Mouse (Mus musculus): ENCODE measurements at regions not wholly inside any gene's neighbourhood (a gene's known extent, or its start where the extent isn't known, plus 50 kb on each side); places are given as distances from the start of the nearest gene placed in this dataset.

DNA sequence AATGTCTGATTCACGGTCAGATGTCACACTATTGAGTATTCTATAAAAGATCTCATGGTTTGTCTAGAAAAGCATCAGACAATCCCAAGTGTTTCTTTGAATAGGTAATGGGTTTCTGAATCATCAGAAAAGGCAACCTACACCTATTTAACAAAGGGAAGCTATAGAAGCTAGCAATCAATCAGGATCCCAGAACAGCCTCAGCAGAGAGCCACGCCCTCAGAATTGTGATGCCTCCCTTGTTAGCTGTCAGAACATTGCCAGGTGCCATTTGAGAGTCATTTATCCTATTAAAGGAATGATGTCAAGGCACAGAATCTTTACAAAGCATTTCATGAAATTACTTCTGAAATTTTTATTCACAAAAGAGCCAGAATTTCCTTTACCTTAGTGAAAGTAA, 542.7 kb downstream of the Kctd12 start:
- H3K27ac ChIP-seq (ENCODE audit: low read depth, low read length), result no peak overlapping the region
- no peaks in the 10 kb centered on the region for H3K36me3 ChIP-seq (ENCODE audit: control insufficient read depth, insufficient read depth, low read length)
- H3K4me3 ChIP-seq (ENCODE audit: low read depth, low read length), result no peak overlapping the region
- WGBS, result 82% methylated on average over 2 of the region's 2 CpGs
- no peak for DNase-seq (ENCODE audit: low spot score)
- no peak overlapping the region for H3K9ac ChIP-seq (ENCODE audit: low read length)
- H3K27me3 ChIP-seq (ENCODE audit: control insufficient read depth, insufficient read depth, low read length), result no peaks in the 10 kb centered on the region
- H3K4me2 ChIP-seq (ENCODE audit: low read depth, low read length, severe bottlenecking), result no peak overlapping the region
- no peaks in the 10 kb centered on the region for H3K9me3 ChIP-seq (ENCODE audit: control insufficient read depth, low read length)
- H3K4me1 ChIP-seq (replicated peaks; ENCODE audit: control insufficient read depth, insufficient read depth, low read length), result no peaks in the 10 kb centered on the region
- ATAC-seq (replicated peaks; ENCODE audit: low FRiP score), result no peak

DNA sequence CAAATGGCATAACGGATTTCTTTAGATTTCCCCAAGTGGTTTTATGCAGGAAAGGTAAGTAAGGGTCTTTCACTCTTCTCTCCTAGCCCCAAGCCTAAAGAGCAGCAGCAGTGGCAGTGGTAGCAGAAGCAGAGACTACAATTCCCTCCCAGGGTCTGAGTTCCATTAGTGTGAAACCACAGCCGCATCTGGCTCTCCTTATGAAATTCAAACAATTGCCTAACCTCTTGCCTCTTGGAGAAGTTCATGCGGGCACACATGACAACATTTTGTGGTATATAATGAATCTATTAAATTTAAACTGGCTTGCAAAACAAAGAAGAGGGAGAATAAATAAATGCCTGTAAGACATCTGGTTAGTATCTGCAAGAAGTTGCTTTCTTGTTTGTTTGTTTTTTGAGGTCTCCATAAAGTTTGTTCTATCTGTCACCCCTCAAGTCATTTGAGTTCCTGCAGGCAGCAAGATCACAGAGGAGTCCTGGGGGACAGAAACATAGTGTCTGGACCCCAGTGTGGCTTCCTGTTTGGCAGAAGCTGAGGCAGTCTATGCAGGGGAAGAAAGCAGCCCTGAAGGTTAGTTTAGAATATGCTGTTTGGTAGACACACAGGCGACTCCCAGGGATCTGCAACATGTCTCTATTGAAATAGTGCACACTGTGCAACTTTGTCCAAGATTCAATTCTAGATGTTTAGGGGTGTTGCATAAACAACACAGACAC, 578.9 kb downstream of the Kctd12 start:
- Histone ChIP-seq H3K4me1 (replicated peaks; ENCODE audit: control insufficient read depth, insufficient read depth, low read length) (no peaks in the 10 kb centered on the region), H3K4me3 (ENCODE audit: low read depth, low read length) (no peak overlapping the region), H3K27ac (ENCODE audit: low read depth, low read length) (no peak overlapping the region), H3K36me3 (ENCODE audit: control insufficient read depth, insufficient read depth, low read length) (no peaks in the 10 kb centered on the region), H3K4me2 (ENCODE audit: low read depth, low read length, severe bottlenecking) (no peak overlapping the region), H3K9ac (ENCODE audit: low read length) (no peak overlapping the region), H3K9me3 (ENCODE audit: control insufficient read depth, low read length) (no peaks in the 10 kb centered on the region), H3K27me3 (ENCODE audit: control insufficient read depth, insufficient read depth, low read length) (no peaks in the 10 kb centered on the region)
- ATAC-seq (replicated peaks; ENCODE audit: low FRiP score) (no peak), DNase-seq (ENCODE audit: low spot score) (no peak)
- WGBS, result 70% methylated on average over 4 of the region's 4 CpGs

DNA sequence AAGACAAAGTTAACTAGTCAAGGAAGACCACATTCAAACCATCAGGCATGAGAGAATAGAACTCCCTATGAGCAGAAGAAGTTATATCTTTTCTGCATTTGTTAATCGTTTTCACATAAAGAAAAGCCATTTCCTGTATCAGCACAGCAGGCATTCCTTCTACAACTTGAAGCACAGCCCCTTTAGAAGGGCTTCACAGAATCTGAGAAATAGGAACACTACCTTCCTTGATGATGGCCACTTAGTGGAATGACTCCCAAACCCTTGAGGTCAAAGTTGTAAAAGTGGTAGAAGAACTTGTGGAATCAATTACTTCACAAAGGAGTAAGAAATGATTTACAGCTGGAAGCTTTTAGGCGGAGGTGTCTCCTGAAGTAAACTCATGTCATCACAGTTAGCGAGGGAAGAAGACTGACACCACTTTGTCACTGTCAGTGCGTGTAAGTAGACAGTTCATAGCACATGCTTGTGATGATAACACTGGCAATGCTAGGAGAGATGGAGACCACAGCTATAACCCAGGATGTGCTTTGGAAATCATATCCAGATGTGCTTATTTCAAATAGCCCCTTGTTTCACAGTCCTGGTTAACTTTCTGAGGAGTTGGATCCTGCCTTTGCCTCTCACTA, 580.3 kb downstream of the Kctd12 start:
- H3K27ac ChIP-seq (ENCODE audit: low read depth, low read length), result no peak overlapping the region
- H3K9ac ChIP-seq (ENCODE audit: low read length), result no peak overlapping the region
- H3K4me3 ChIP-seq (ENCODE audit: low read depth, low read length), result no peak overlapping the region
- no peaks in the 10 kb centered on the region for H3K4me1 ChIP-seq (replicated peaks; ENCODE audit: control insufficient read depth, insufficient read depth, low read length)
- H3K27me3 ChIP-seq (ENCODE audit: control insufficient read depth, insufficient read depth, low read length), result no peaks in the 10 kb centered on the region
- 79% methylated on average over 4 of the region's 4 CpGs for WGBS
- ATAC-seq (replicated peaks; ENCODE audit: low FRiP score), result no peak
- H3K4me2 ChIP-seq (ENCODE audit: low read depth, low read length, severe bottlenecking), result no peak overlapping the region
- H3K9me3 ChIP-seq (ENCODE audit: control insufficient read depth, low read length), result no peaks in the 10 kb centered on the region
- no peaks in the 10 kb centered on the region for H3K36me3 ChIP-seq (ENCODE audit: control insufficient read depth, insufficient read depth, low read length)
- DNase-seq (ENCODE audit: low spot score), result no peak

DNA sequence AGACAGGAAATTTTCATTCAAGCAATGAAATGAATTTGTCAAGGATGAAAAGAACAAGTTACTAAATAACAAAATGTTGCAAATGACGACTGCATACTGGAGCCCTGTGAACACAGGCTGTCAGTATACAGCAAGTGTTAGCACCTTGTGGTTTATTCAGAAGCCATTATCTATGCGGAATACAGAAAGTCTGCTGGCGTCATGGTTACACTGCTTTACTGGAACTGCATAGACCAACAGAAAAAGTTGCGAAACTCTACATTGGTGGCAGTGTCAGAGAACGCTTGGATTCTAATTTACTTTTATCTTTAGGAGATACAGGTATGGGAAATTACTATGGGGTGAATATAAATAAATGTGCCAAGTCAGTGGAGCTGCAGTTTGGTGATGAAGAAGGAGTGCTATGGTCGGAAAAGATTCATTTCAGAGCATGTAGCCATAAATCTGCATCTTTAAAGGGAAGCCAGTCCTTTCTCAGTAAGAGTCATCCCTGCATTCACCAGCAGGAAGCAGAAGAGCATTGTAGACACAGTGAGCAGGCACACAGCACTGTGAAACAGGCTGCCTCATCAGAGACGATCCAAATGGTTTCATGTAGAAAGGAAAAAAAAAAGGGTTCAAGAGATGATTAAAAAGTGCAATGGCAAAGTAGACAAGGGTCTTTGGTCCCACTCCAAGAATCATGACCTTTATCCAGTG, 586.3 kb downstream of the Kctd12 start:
- Histone ChIP-seq H3K36me3 (ENCODE audit: control insufficient read depth, insufficient read depth, low read length) (no peaks in the 10 kb centered on the region), H3K27ac (ENCODE audit: low read depth, low read length) (no peak overlapping the region), H3K9me3 (ENCODE audit: control insufficient read depth, low read length) (no peaks in the 10 kb centered on the region), H3K9ac (ENCODE audit: low read length) (no peak overlapping the region), H3K4me2 (ENCODE audit: low read depth, low read length, severe bottlenecking) (no peak overlapping the region), H3K4me3 (ENCODE audit: low read depth, low read length) (no peak overlapping the region), H3K4me1 (replicated peaks; ENCODE audit: control insufficient read depth, insufficient read depth, low read length) (no peaks in the 10 kb centered on the region), H3K27me3 (ENCODE audit: control insufficient read depth, insufficient read depth, low read length) (no peaks in the 10 kb centered on the region)
- ATAC-seq (replicated peaks; ENCODE audit: low FRiP score), result no peak
- DNase-seq (ENCODE audit: low spot score), result no peak
- 86% methylated on average over 7 of the region's 7 CpGs for WGBS

DNA sequence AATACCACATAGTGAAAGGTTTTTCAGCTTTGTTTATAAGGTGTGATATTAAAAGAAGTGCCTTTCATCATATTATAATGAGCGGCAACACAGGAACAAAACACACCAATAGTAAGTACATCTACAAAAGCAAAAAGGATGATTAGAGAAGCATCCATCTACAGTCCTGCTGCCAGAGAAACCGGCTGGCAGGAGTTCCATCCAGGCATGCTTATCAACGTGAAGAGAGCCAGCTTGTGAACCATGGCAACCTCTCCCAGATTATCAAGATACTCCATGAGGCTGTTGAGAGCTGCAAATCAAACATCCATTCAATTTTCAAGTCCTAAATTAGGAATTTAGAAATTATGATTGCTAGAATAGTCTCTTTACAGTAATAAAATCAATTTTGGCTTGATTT, 590.1 kb downstream of the Kctd12 start:
- no peaks in the 10 kb centered on the region for H3K36me3 ChIP-seq (ENCODE audit: control insufficient read depth, insufficient read depth, low read length)
- ATAC-seq (replicated peaks; ENCODE audit: low FRiP score) (no peak), DNase-seq (ENCODE audit: low spot score) (no peak)
- H3K9me3 ChIP-seq (ENCODE audit: control insufficient read depth, low read length), result no peaks in the 10 kb centered on the region
- H3K27me3 ChIP-seq (ENCODE audit: control insufficient read depth, insufficient read depth, low read length), result no peaks in the 10 kb centered on the region
- no peak overlapping the region for H3K27ac ChIP-seq (ENCODE audit: low read depth, low read length)
- whole genome bisulfite sequencing, result 79% methylated on average over 3 of the region's 3 CpGs
- H3K4me1 ChIP-seq (replicated peaks; ENCODE audit: control insufficient read depth, insufficient read depth, low read length), result no peaks in the 10 kb centered on the region
- no peak overlapping the region for H3K4me2 ChIP-seq (ENCODE audit: low read depth, low read length, severe bottlenecking)
- H3K4me3 ChIP-seq (ENCODE audit: low read depth, low read length), result no peak overlapping the region
- no peak overlapping the region for H3K9ac ChIP-seq (ENCODE audit: low read length)

DNA sequence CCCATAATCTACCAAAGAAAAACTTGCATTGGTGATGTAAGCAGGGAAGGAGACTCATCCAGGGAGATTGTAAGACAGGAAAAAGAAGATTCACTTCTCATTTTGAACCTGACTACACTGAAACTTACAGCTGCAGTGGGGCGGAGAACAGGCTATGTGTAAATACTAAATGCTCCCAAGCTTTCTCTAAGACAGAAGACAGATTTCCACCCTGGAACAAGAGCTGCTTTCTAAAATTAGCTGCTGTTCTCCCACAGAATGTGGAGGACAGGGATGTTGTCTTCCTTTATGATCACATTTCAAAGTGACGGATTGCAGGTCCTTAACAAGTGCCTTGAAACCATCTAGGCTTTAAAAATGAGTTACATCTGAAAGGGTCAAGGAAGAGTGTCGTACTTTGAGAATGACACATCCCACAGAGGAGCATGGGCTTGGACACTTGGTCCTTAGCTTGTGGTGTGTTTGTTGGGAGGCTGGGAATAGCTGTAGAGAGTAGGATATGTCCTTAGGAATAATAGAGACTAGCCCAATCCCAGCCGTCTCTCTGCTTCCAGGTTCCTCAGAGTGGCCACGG, 609.4 kb downstream of the Kctd12 start:
- Histone ChIP-seq H3K27me3 (ENCODE audit: control insufficient read depth, insufficient read depth, low read length) (no peaks in the 10 kb centered on the region), H3K9ac (ENCODE audit: low read length) (no peak overlapping the region), H3K27ac (ENCODE audit: low read depth, low read length) (no peak overlapping the region), H3K36me3 (ENCODE audit: control insufficient read depth, insufficient read depth, low read length) (no peaks in the 10 kb centered on the region), H3K4me1 (replicated peaks; ENCODE audit: control insufficient read depth, insufficient read depth, low read length) (no peaks in the 10 kb centered on the region), H3K4me3 (ENCODE audit: low read depth, low read length) (no peak overlapping the region), H3K4me2 (ENCODE audit: low read depth, low read length, severe bottlenecking) (no peak overlapping the region), H3K9me3 (ENCODE audit: control insufficient read depth, low read length) (no peaks in the 10 kb centered on the region)
- DNase-seq (ENCODE audit: low spot score) (no peak), ATAC-seq (replicated peaks; ENCODE audit: low FRiP score) (no peak)
- WGBS, result 94% methylated on average over 5 of the region's 5 CpGs

DNA sequence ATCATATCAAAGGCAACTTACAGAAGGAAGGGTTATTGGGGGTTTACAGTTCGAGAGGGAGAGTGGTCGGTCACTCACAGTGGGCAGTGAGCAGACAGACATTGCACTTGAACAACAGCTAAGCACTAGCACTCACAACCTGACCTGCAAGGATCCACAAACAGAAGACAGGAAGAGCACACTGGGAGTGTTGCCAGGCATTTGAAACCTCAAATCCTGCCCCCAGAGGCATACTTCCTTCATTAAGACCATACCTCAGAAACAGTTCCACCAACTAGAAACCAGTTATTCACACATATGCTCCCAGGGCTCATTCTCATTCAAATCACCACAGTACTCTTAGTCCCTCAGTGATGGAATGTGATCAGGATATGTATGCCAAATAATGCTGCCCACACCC, 620.8 kb downstream of the Kctd12 start:
- no peak for DNase-seq (ENCODE audit: low spot score)
- H3K27me3 ChIP-seq (ENCODE audit: control insufficient read depth, insufficient read depth, low read length), result no peaks in the 10 kb centered on the region
- H3K4me2 ChIP-seq (ENCODE audit: low read depth, low read length, severe bottlenecking), result no peak overlapping the region
- H3K4me1 ChIP-seq (replicated peaks; ENCODE audit: control insufficient read depth, insufficient read depth, low read length), result no peaks in the 10 kb centered on the region
- no peak overlapping the region for H3K27ac ChIP-seq (ENCODE audit: low read depth, low read length)
- ATAC-seq (replicated peaks; ENCODE audit: low FRiP score), result no peak
- H3K4me3 ChIP-seq (ENCODE audit: low read depth, low read length), result no peak overlapping the region
- no peak overlapping the region for H3K9ac ChIP-seq (ENCODE audit: low read length)
- 92% methylated on average over 2 of the region's 2 CpGs for WGBS
- H3K36me3 ChIP-seq (ENCODE audit: control insufficient read depth, insufficient read depth, low read length), result no peaks in the 10 kb centered on the region
- H3K9me3 ChIP-seq (ENCODE audit: control insufficient read depth, low read length), result no peaks in the 10 kb centered on the region

DNA sequence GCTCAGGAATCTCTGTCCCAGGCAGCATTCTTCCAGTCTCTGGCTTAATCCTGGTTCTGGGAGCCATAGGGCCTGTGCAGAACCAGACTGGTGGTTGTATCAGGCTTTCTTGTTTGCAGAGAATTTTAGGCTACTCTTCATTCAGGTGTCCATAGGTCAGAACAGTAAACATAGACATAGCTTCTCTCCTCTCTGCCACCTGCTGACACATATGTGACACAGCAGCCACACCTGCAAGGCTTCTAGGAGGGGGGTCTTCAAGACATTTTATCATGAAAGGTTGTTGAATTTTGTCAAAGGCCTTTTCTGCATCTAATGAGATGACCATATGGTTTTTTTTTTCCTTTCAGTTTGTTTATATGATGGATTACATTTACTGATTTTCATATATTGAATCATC, 599.7 kb downstream of the Lmo7 start:
- Histone ChIP-seq H3K4me2 (ENCODE audit: low read depth, low read length, severe bottlenecking) (no peak overlapping the region), H3K27me3 (ENCODE audit: control insufficient read depth, insufficient read depth, low read length) (no peaks in the 10 kb centered on the region), H3K4me3 (ENCODE audit: low read depth, low read length) (no peak overlapping the region), H3K36me3 (ENCODE audit: control insufficient read depth, insufficient read depth, low read length) (no peaks in the 10 kb centered on the region), H3K4me1 (replicated peaks; ENCODE audit: control insufficient read depth, insufficient read depth, low read length) (no peaks in the 10 kb centered on the region), H3K27ac (ENCODE audit: low read depth, low read length) (no peak overlapping the region), H3K9me3 (ENCODE audit: control insufficient read depth, low read length) (no peaks in the 10 kb centered on the region), H3K9ac (ENCODE audit: low read length) (no peak overlapping the region)
- ATAC-seq (replicated peaks; ENCODE audit: low FRiP score) (no peak), DNase-seq (ENCODE audit: low spot score) (no peak)

Data from forebrain, embryonic 11.5 days (tissue).